Mouse (Mus musculus): ENCODE data around the gene Gatb. TPM values are rescaled to one million over a fixed set of nuclear protein-coding genes. Genes with fewer than 3 reads are reported as not detected.

Gatb gene
- polyA plus RNA-seq, 1 experiment, result 6.7 TPM

DNA sequence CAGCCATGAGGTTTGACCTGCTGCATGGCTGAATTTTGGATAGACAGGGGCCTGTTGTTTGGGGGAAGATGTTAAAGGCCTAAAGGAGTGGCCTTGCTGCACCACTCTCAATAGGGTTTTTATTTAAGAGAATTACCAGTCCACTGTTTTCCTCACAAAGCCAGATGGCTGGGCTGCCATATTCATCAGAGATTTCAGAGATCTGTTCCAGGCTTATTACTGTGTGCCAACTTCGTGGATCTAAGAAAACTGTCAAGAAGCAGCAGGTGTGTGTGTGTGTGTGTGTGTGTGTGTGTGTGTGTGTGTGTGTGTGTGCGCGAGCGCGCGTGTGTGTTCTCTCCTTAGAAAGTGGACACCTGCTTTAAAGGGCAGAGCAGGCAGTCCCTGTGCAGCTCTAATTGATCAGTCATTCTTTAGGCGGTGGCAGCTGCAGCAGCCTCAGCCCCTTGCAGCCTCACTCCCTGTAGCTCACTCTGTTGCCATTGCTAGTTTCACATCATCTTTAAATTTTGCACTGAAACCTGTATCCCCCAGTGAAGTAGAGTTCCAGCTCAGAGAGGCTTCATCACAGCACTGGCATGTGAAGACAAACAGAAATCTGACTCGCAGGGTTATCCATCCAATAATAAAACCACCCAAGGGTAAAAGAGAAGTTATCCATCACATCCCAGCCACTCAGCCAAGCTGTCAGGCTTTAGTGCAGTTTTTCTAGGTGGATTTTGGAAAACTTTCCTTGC is 60.6 kb downstream of the Gatb start:
- H3K4me1 ChIP-seq (ENCODE audit: control insufficient read depth, insufficient read depth, low read length), result no peaks in the 10 kb centered on the region
- H3K4me3 ChIP-seq (replicated peaks; ENCODE audit: control insufficient read depth, low read depth, low read length), result no peak overlapping the region
- 88% methylated on average over 8 of the region's 8 CpGs for WGBS
- no peak for TF ChIP-seq CTCF (IDR thresholded peaks at IDR 0.05; ENCODE audit: control insufficient read depth, insufficient read depth, low read length)
- TF ChIP-seq POLR2A (IDR thresholded peaks at IDR 0.05; ENCODE audit: borderline replicate concordance, control insufficient read depth, low read depth, low read length), result no peak
- no peak overlapping the region for H3K27ac ChIP-seq (ENCODE audit: control insufficient read depth, insufficient read depth, low read depth, low read length, poor library complexity)

DNA sequence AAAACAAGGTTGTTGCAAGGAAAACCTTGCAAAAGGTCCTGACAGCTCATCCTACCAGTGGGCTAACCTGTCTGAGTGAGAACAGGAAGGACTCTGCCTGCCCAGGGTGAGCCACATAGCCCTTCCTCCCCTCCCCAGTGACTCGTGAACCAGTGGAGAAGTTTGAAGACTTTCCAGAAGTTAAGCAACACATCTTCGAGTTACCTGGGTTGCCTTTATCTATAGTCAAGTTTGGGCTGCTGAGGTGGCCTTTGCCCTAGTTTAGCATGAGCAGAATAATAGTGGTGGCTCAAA is 61.2 kb downstream of the Gatb start:
- TF ChIP-seq POLR2A (IDR thresholded peaks at IDR 0.05; ENCODE audit: borderline replicate concordance, control insufficient read depth, low read depth, low read length) (no peak), CTCF (IDR thresholded peaks at IDR 0.05; ENCODE audit: control insufficient read depth, insufficient read depth, low read length) (no peak)
- Histone ChIP-seq H3K4me1 (ENCODE audit: control insufficient read depth, insufficient read depth, low read length) (no peaks in the 10 kb centered on the region), H3K4me3 (replicated peaks; ENCODE audit: control insufficient read depth, low read depth, low read length) (no peak overlapping the region), H3K27ac (ENCODE audit: control insufficient read depth, insufficient read depth, low read depth, low read length, poor library complexity) (no peak overlapping the region)
- 39% methylated on average over 2 of the region's 2 CpGs for WGBS

DNA sequence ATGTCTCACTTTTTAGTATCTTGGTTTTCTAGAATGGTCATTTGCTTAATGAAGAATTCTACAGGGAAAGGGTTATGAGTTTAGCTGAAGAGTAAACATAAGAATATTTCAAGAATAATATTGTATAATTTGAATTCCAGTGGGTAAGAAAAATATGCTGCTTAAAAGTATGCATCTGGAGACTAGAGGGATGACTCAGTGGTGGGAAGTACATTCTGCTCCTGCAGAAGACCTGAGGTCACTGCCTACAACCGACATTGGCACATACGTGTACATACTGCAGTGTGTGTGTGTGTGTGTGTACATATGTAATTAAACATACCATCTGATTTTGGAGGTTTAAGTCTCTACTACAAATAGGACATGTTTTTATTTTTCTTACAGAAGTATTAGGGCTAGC is 61.7 kb downstream of the Gatb start:
- 85% methylated on average over 2 of the region's 2 CpGs for WGBS
- TF ChIP-seq POLR2A (IDR thresholded peaks at IDR 0.05; ENCODE audit: borderline replicate concordance, control insufficient read depth, low read depth, low read length) (no peak), CTCF (IDR thresholded peaks at IDR 0.05; ENCODE audit: control insufficient read depth, insufficient read depth, low read length) (no peak)

DNA sequence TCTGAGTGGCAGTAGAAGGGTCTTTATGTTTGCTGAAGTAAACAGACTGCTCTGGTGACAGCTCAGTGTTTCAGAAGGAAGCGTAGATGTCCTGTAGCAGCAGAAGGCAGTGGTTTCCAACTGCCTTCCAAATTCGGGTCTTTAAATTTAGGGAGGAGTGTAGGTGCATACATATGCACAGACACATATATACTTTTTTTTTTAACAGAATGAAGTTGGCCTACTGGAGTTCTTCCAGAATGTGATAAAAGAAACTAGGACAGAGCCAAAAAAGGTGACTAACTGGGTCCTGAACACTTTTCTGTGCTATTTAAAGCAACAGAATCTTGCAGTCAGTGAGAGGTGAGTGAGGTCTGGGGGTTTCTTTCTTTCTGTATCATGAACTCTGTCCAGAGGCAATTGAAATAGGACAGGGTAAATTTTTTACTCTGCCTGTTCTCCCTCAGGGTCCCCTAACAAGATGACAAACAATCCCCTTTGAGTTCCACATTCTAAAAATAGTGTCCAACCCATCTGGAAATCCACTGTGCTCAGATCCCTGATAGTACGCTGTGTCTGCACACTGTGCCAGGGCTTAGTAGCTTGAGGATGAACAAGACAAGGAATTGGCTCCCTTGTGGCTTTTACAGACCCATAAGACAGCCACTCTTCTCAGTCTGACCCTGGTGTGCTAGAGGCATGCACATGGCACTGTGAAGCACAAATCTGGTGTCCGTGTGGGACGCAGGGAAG is 63.0 kb downstream of the Gatb start:
- H3K4me3 ChIP-seq (replicated peaks; ENCODE audit: control insufficient read depth, low read depth, low read length), result no peak overlapping the region
- no peaks in the 10 kb centered on the region for H3K4me1 ChIP-seq (ENCODE audit: control insufficient read depth, insufficient read depth, low read length)
- no peak overlapping the region for H3K27ac ChIP-seq (ENCODE audit: control insufficient read depth, insufficient read depth, low read depth, low read length, poor library complexity)
- 83% methylated on average over 5 of the region's 5 CpGs for WGBS
- TF ChIP-seq CTCF (IDR thresholded peaks at IDR 0.05; ENCODE audit: control insufficient read depth, insufficient read depth, low read length) (no peak), POLR2A (IDR thresholded peaks at IDR 0.05; ENCODE audit: borderline replicate concordance, control insufficient read depth, low read depth, low read length) (no peak)

More for the DNA sequence above, 61.7 kb downstream of the Gatb start:
- Histone ChIP-seq H3K4me3 (replicated peaks; ENCODE audit: control insufficient read depth, low read depth, low read length) (no peak overlapping the region), H3K4me1 (ENCODE audit: control insufficient read depth, insufficient read depth, low read length) (no peaks in the 10 kb centered on the region), H3K27ac (ENCODE audit: control insufficient read depth, insufficient read depth, low read depth, low read length, poor library complexity) (no peak overlapping the region)

DNA sequence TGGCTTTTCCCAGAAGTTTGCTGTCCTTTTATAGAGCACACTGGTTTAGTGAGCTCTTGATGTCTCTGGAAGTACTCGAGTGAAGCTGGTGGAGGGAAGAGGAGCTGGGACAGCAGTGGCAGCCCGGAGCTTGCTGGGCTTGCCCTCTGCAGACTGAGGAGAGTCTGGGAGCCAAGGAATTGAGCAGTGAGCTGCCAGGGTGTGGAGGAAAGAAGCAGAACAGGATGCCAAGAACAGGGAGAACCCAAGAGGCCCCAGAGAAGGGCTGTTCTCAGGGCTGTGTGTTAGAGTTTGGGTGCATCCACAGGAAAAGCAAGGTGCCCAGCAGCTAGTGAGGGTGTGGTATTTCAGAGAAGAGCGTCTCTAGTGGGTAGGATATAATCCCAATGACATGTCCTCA is 67.8 kb downstream of the Gatb start:
- TF ChIP-seq POLR2A (IDR thresholded peaks at IDR 0.05; ENCODE audit: borderline replicate concordance, control insufficient read depth, low read depth, low read length), result no peak
- no peak for TF ChIP-seq CTCF (IDR thresholded peaks at IDR 0.05; ENCODE audit: control insufficient read depth, insufficient read depth, low read length)
- H3K4me1 ChIP-seq (ENCODE audit: control insufficient read depth, insufficient read depth, low read length), result no peaks in the 10 kb centered on the region
- 77% methylated on average over 3 of the region's 3 CpGs for WGBS
- no peak overlapping the region for H3K27ac ChIP-seq (ENCODE audit: control insufficient read depth, insufficient read depth, low read depth, low read length, poor library complexity)
- no peak overlapping the region for H3K4me3 ChIP-seq (replicated peaks; ENCODE audit: control insufficient read depth, low read depth, low read length)

DNA sequence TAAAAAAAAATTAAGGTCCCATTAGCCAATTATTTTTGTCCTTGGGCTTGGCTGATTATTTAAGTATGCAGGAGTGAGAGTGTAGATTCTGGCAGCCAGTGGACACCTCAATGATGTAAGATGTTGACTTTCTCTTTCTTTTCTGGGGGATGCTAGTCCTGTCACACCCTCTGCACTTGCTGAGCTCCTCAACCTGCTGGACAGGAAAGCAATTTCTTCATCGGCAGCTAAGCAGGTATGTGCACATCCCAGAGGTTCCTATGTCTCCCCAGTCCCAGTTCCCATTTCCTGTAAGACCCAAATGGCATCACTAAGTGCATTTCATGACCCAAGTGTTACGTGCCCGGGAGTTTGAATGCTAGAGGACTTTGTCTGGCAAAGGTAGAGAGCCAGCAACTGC is 70.9 kb downstream of the Gatb start:
- TF ChIP-seq POLR2A (IDR thresholded peaks at IDR 0.05; ENCODE audit: borderline replicate concordance, control insufficient read depth, low read depth, low read length) (no peak), CTCF (IDR thresholded peaks at IDR 0.05; ENCODE audit: control insufficient read depth, insufficient read depth, low read length) (no peak)
- 77% methylated on average over 3 of the region's 3 CpGs for WGBS
- H3K4me3 ChIP-seq (replicated peaks; ENCODE audit: control insufficient read depth, low read depth, low read length), result no peak overlapping the region
- no peak overlapping the region for H3K27ac ChIP-seq (ENCODE audit: control insufficient read depth, insufficient read depth, low read depth, low read length, poor library complexity)
- no peaks in the 10 kb centered on the region for H3K4me1 ChIP-seq (ENCODE audit: control insufficient read depth, insufficient read depth, low read length)

DNA sequence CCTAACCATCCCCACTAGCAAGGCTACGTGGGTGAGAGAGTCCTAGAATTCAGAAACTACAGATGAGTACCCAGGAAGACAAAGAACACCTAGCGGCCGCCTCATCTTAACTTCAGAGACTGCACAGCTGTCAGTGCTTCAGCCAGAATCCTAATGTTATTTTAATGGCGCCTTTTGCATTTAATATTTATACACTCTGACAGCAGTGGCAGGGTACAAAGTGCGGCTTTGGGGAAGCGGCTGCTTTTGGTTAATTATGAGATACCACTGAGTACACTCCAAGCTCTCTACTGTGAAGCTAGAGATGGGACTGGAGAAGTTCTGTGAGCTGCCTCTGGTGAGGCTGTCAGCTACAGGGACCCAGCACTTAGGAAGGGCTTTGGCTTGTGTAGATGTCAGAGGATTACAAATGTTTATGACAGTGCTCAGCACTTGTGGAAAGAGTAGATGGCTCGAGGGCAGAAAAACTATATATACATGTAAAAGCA is 71.6 kb downstream of the Gatb start:
- H3K27ac ChIP-seq (ENCODE audit: control insufficient read depth, insufficient read depth, low read depth, low read length, poor library complexity), result no peak overlapping the region
- WGBS, result 85% methylated on average over 7 of the region's 7 CpGs
- no peak for TF ChIP-seq POLR2A (IDR thresholded peaks at IDR 0.05; ENCODE audit: borderline replicate concordance, control insufficient read depth, low read depth, low read length)
- TF ChIP-seq CTCF (IDR thresholded peaks at IDR 0.05; ENCODE audit: control insufficient read depth, insufficient read depth, low read length), result no peak
- no peak overlapping the region for H3K4me3 ChIP-seq (replicated peaks; ENCODE audit: control insufficient read depth, low read depth, low read length)
- H3K4me1 ChIP-seq (ENCODE audit: control insufficient read depth, insufficient read depth, low read length), result no peaks in the 10 kb centered on the region

DNA sequence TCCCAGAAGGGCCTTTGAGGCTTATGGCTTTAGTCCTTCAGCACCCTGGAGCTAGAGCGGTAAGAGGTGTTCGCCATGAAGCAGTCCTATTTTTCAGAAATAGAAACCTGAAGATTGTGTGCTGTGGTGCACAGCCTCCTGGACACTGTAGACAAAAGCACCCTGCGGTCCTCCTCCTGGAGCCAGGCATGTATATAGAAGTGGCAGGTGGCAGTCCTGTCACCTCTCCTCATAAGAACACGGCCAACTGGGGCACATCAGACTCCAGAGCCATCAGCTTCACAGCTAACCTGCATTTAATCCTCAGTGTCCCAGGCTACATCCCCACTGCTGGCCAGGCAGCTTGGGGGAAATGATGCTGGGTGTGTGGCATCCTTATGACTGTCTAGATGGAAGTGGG is 75.3 kb downstream of the Gatb start:
- Histone ChIP-seq H3K27ac (ENCODE audit: control insufficient read depth, insufficient read depth, low read depth, low read length, poor library complexity) (no peak overlapping the region), H3K4me1 (ENCODE audit: control insufficient read depth, insufficient read depth, low read length) (no peaks in the 10 kb centered on the region), H3K4me3 (replicated peaks; ENCODE audit: control insufficient read depth, low read depth, low read length) (no peak overlapping the region)
- 85% methylated on average over 4 of the region's 4 CpGs for WGBS
- TF ChIP-seq CTCF (IDR thresholded peaks at IDR 0.05; ENCODE audit: control insufficient read depth, insufficient read depth, low read length) (0 out of 2 replicates have a peak, but pooled peaks have one; percentile 3), POLR2A (IDR thresholded peaks at IDR 0.05; ENCODE audit: borderline replicate concordance, control insufficient read depth, low read depth, low read length) (no peak)

Data from bone marrow, adult 2 months (tissue).